Mouse (Mus musculus): ENCODE results near the gene Htt. TPM values are rescaled to one million over a fixed set of nuclear protein-coding genes. Genes with fewer than 3 reads are reported as not detected.

Gene Htt
- total RNA-seq, 1 experiment, result 25.6 TPM

- H3K27ac ChIP-seq (ENCODE audit: insufficient read depth, low read depth, low read length, poor library complexity, severe bottlenecking), result no peak overlapping the region
- no peak for DNase-seq (ENCODE audit: low read depth, low spot score)
- H3K36me3 ChIP-seq (ENCODE audit: control insufficient read depth, insufficient read depth, low read length, poor library complexity, severe bottlenecking), result peaks cover 10% of the 10 kb centered on the region
- no peak overlapping the region for H3K4me3 ChIP-seq (ENCODE audit: insufficient read depth in 1 of 2, low read depth in 1 of 2, low read length in 2 of 2, poor library complexity in 1 of 2, severe bottlenecking in 1 of 2)
- H3K9me3 ChIP-seq (ENCODE audit: control insufficient read depth, insufficient read depth, low read depth, low read length), result no peaks in the 10 kb centered on the region
- TF ChIP-seq HCFC1 (IDR thresholded peaks at IDR 0.05; ENCODE audit: borderline replicate concordance, insufficient read depth, low read length) (no peak), CHD2 (IDR thresholded peaks at IDR 0.05; ENCODE audit: low read depth, low read length) (no peak), ZNF384 (IDR thresholded peaks at IDR 0.05; ENCODE audit: low read depth, low read length) (no peak), MAFK (IDR thresholded peaks at IDR 0.05; ENCODE audit: insufficient read depth, low read depth, low read length) (no peak), ZC3H11A (IDR thresholded peaks at IDR 0.05; ENCODE audit: borderline replicate concordance, low read depth, low read length) (no peak)
- in situ Hi-C loops (cut with MboI; ENCODE audit: low sequenced_read_pairs in 2 of 2, unreplicated experiment in 2 of 2), result no loop called here
- no peaks in the 10 kb centered on the region for H3K4me1 ChIP-seq (ENCODE audit: control insufficient read depth in 2 of 2, insufficient read depth in 2 of 2, low read length in 2 of 2, poor library complexity in 1 of 2)
- no peak overlapping the region for H3K9ac ChIP-seq (ENCODE audit: insufficient read depth, low read depth, low read length, poor library complexity, severe bottlenecking)
Measured at GRCm38 (mm10) chr5:34800292-34800953, 38.9 kb downstream of the Htt start.

DNA sequence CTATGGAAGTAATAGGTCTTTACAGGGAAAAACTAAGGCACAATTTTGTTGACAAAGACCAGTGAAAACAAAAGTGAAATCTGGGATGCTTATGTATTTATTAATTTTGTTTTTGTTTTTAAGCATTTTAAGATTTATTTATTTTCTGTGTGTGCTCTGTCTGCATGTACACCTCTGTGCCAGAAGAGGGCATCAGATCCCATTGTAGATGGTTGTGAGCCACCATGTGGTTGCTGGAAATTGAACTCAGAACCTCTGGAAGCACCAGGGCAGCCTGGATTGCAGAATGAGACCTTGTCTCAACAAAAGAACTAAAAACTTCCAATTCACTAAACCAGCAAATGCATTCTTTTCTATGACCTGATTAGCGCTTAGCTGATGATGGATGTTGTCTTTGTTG is 44.5 kb downstream of the Htt start:
- peaks cover 15% of the 10 kb centered on the region for H3K36me3 ChIP-seq (ENCODE audit: control insufficient read depth, insufficient read depth, low read length, poor library complexity, severe bottlenecking)
- no peak overlapping the region for H3K27ac ChIP-seq (ENCODE audit: insufficient read depth, low read depth, low read length, poor library complexity, severe bottlenecking)
- H3K4me3 ChIP-seq (ENCODE audit: insufficient read depth in 1 of 2, low read depth in 1 of 2, low read length in 2 of 2, poor library complexity in 1 of 2, severe bottlenecking in 1 of 2), result no peak overlapping the region
- in situ Hi-C loops (cut with MboI; ENCODE audit: low sequenced_read_pairs in 2 of 2, unreplicated experiment in 2 of 2), result no loop called here
- TF ChIP-seq HCFC1 (IDR thresholded peaks at IDR 0.05; ENCODE audit: borderline replicate concordance, insufficient read depth, low read length) (no peak), ZC3H11A (IDR thresholded peaks at IDR 0.05; ENCODE audit: borderline replicate concordance, low read depth, low read length) (no peak), MAFK (IDR thresholded peaks at IDR 0.05; ENCODE audit: insufficient read depth, low read depth, low read length) (no peak), CHD2 (IDR thresholded peaks at IDR 0.05; ENCODE audit: low read depth, low read length) (no peak), ZNF384 (IDR thresholded peaks at IDR 0.05; ENCODE audit: low read depth, low read length) (no peak)
- DNase-seq (ENCODE audit: low read depth, low spot score), result no peak
- H3K9me3 ChIP-seq (ENCODE audit: control insufficient read depth, insufficient read depth, low read depth, low read length), result no peaks in the 10 kb centered on the region
- H3K4me1 ChIP-seq (ENCODE audit: control insufficient read depth in 2 of 2, insufficient read depth in 2 of 2, low read length in 2 of 2, poor library complexity in 1 of 2), result no peaks in the 10 kb centered on the region
- no peak overlapping the region for H3K9ac ChIP-seq (ENCODE audit: insufficient read depth, low read depth, low read length, poor library complexity, severe bottlenecking)

GRCm38 (mm10) chr5:34822431-34823149 is 61.0 kb downstream of the Htt start:
- H3K27ac ChIP-seq (ENCODE audit: insufficient read depth, low read depth, low read length, poor library complexity, severe bottlenecking), result no peak overlapping the region
- no peak for DNase-seq (ENCODE audit: low read depth, low spot score)
- H3K4me3 ChIP-seq (ENCODE audit: insufficient read depth in 1 of 2, low read depth in 1 of 2, low read length in 2 of 2, poor library complexity in 1 of 2, severe bottlenecking in 1 of 2), result no peak overlapping the region
- in situ Hi-C loops (cut with MboI; ENCODE audit: low sequenced_read_pairs in 2 of 2, unreplicated experiment in 2 of 2), result no loop called here
- no peak for TF ChIP-seq MAFK (IDR thresholded peaks at IDR 0.05; ENCODE audit: insufficient read depth, low read depth, low read length)
- TF ChIP-seq ZNF384 (IDR thresholded peaks at IDR 0.05; ENCODE audit: low read depth, low read length), result no peak
- no peak for TF ChIP-seq ZC3H11A (IDR thresholded peaks at IDR 0.05; ENCODE audit: borderline replicate concordance, low read depth, low read length)
- TF ChIP-seq CHD2 (IDR thresholded peaks at IDR 0.05; ENCODE audit: low read depth, low read length), result no peak
- TF ChIP-seq HCFC1 (IDR thresholded peaks at IDR 0.05; ENCODE audit: borderline replicate concordance, insufficient read depth, low read length), result no peak
- H3K36me3 ChIP-seq (ENCODE audit: control insufficient read depth, insufficient read depth, low read length, poor library complexity, severe bottlenecking), result peaks cover 13% of the 10 kb centered on the region
- H3K4me1 ChIP-seq (ENCODE audit: control insufficient read depth in 2 of 2, insufficient read depth in 2 of 2, low read length in 2 of 2, poor library complexity in 1 of 2), result no peaks in the 10 kb centered on the region
- no peaks in the 10 kb centered on the region for H3K9me3 ChIP-seq (ENCODE audit: control insufficient read depth, insufficient read depth, low read depth, low read length)
- no peak overlapping the region for H3K9ac ChIP-seq (ENCODE audit: insufficient read depth, low read depth, low read length, poor library complexity, severe bottlenecking)

- no peaks in the 10 kb centered on the region for H3K9me3 ChIP-seq (ENCODE audit: control insufficient read depth, insufficient read depth, low read depth, low read length)
- TF ChIP-seq ZNF384 (IDR thresholded peaks at IDR 0.05; ENCODE audit: low read depth, low read length) (no peak), CHD2 (IDR thresholded peaks at IDR 0.05; ENCODE audit: low read depth, low read length) (no peak), MAFK (IDR thresholded peaks at IDR 0.05; ENCODE audit: insufficient read depth, low read depth, low read length) (no peak), ZC3H11A (IDR thresholded peaks at IDR 0.05; ENCODE audit: borderline replicate concordance, low read depth, low read length) (no peak), HCFC1 (IDR thresholded peaks at IDR 0.05; ENCODE audit: borderline replicate concordance, insufficient read depth, low read length) (no peak)
- in situ Hi-C loops (cut with MboI; ENCODE audit: low sequenced_read_pairs in 2 of 2, unreplicated experiment in 2 of 2), result no loop called here
- no peaks in the 10 kb centered on the region for H3K4me1 ChIP-seq (ENCODE audit: control insufficient read depth in 2 of 2, insufficient read depth in 2 of 2, low read length in 2 of 2, poor library complexity in 1 of 2)
- no peak for DNase-seq (ENCODE audit: low read depth, low spot score)
- H3K4me3 ChIP-seq (ENCODE audit: insufficient read depth in 1 of 2, low read depth in 1 of 2, low read length in 2 of 2, poor library complexity in 1 of 2, severe bottlenecking in 1 of 2), result no peak overlapping the region
- no peak overlapping the region for H3K27ac ChIP-seq (ENCODE audit: insufficient read depth, low read depth, low read length, poor library complexity, severe bottlenecking)
- H3K36me3 ChIP-seq (ENCODE audit: control insufficient read depth, insufficient read depth, low read length, poor library complexity, severe bottlenecking), result peaks cover 6% of the 10 kb centered on the region; the same call in 1 of the 2 replicates
- H3K9ac ChIP-seq (ENCODE audit: insufficient read depth, low read depth, low read length, poor library complexity, severe bottlenecking), result no peak overlapping the region
Measured at GRCm38 (mm10) chr5:34854079-34854478, 92.5 kb downstream of the Htt start.

All from ES-E14 (cell line).